Mouse (Mus musculus) heart, postnatal 0 days (tissue): ENCODE measurements around the gene Ncor2.

Source experiments
- CTCF ChIP-seq: IDR thresholded peaks from 2 replicates; pipeline ENCODE4 v1.5.1; 2016; ENCODE audit warnings: antibody characterized with exemption, control low read depth, low read depth
- EP300 ChIP-seq: IDR thresholded peaks from 2 replicates; pipeline ENCODE4 v1.6.1; 2016; ENCODE audit warnings: antibody characterized with exemption, low read depth

DNA sequence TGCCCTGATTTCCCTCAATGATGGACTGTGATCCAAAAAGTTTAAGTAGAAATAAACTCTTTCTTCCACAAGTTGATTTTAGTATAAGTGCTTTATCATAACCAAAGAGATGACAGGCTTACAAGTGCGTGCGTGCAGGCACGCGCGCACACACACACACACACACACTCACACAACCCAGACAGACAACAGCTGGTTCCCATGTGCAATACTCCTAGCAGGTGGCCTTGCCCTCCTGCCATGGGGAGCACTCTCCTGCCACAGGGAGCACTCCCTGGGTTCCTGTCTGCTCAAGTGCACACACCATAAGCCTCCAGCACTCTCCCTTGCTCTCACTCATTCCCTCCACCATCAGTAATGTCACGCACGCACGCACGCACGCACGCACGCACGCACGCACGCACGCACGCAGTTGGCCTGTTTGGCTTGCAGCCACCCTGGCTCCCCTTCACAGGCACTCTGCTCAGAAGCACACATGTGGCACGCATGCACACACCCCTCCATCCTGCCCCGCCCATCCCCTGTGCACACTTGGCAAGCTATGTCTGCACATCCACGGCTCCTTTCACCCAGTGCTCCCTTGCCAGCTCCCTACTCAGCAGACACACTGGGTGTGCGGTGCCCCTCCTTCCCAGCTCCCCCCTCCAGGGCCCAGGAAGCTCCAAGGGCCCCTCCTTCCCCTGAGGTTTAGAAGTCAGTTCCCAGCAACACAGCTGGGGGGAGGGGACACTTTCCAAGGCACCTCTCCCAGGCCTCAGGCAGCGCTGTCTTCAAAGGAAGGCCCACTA is 22.4 kb downstream of the Ncor2 start:
- TF ChIP-seq CTCF (no peak), EP300 (no peak)
